Mouse (Mus musculus): Measurements from ENCODE around the gene Crb1. TPM values are rescaled to one million over a fixed set of nuclear protein-coding genes. Genes with fewer than 3 reads are reported as not detected.
A peak's percentile ranks its signal among the peaks of the same experiment; 100 is the strongest.

The Crb1 gene
- polyA plus RNA-seq, 1 experiment from 2014 or later = 3.5 TPM

GRCm38 (mm10) chr1:139206259-139206658 lies 170.6 kb downstream of the Crb1 start:
- H3K27ac ChIP-seq (replicated peaks) = no peak overlapping the region
- H3K4me3 ChIP-seq = no peak overlapping the region
- 84% methylated on average over 4 of the region's 4 CpGs for WGBS
- no peak for ATAC-seq (ENCODE audit: low FRiP score, low read depth)
- H3K4me1 ChIP-seq = peaks cover 15% of the 10 kb centered on the region
- H3K36me3 ChIP-seq = no peaks in the 10 kb centered on the region
- H3K9me3 ChIP-seq = no peaks in the 10 kb centered on the region
- no peaks in the 10 kb centered on the region for H3K27me3 ChIP-seq
- H3K4me2 ChIP-seq (replicated peaks) = no peak overlapping the region
- H3K9ac ChIP-seq (replicated peaks) = no peak overlapping the region

DNA sequence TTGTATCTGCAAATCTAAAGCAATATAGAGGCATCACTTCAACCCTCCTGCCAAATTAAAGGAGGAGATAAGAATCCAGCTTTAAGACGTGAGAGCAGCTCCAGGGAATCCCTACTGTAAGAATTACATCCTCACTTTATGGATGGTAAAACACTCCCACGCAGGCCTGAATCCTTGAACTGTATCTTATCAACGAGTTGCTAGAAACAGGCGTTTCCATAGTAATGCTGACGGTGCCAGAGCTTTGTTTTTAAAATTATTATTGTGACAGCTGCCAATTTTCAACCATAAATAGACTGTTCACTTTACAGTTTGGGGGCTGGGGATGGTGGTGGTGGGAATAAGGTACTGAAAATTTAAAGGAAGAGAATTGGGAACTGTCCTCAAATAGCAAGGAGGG lies 173.9 kb downstream of the Crb1 start:
- ATAC-seq (ENCODE audit: low FRiP score, low read depth) = no peak
- no peak overlapping the region for H3K4me2 ChIP-seq (replicated peaks)
- WGBS = 76% methylated on average over 5 of the region's 5 CpGs
- no peaks in the 10 kb centered on the region for H3K4me1 ChIP-seq
- no peaks in the 10 kb centered on the region for H3K9me3 ChIP-seq
- H3K9ac ChIP-seq (replicated peaks) = no peak overlapping the region
- H3K27ac ChIP-seq (replicated peaks) = no peak overlapping the region
- H3K27me3 ChIP-seq = no peaks in the 10 kb centered on the region
- H3K36me3 ChIP-seq = no peaks in the 10 kb centered on the region
- H3K4me3 ChIP-seq = no peak overlapping the region

GRCm38 (mm10) chr1:139194428-139195028 lies 182.4 kb downstream of the Crb1 start:
- 6% methylated on average over 5 of the region's 5 CpGs for WGBS
- peaks cover 12% of the 10 kb centered on the region for H3K4me1 ChIP-seq
- no peak overlapping the region for H3K4me2 ChIP-seq (replicated peaks)
- H3K9me3 ChIP-seq = no peaks in the 10 kb centered on the region
- H3K36me3 ChIP-seq = no peaks in the 10 kb centered on the region
- no peaks in the 10 kb centered on the region for H3K27me3 ChIP-seq
- H3K4me3 ChIP-seq = no peak overlapping the region
- peak; percentile 38; the same call in 1 of the 2 replicates for ATAC-seq (ENCODE audit: low FRiP score, low read depth)
- no peak overlapping the region for H3K9ac ChIP-seq (replicated peaks)
- no peak overlapping the region for H3K27ac ChIP-seq (replicated peaks)

GRCm38 (mm10) chr1:139194011-139194410 lies 182.9 kb downstream of the Crb1 start:
- H3K36me3 ChIP-seq = no peaks in the 10 kb centered on the region
- no peak overlapping the region for H3K4me3 ChIP-seq
- no peak overlapping the region for H3K4me2 ChIP-seq (replicated peaks)
- H3K9ac ChIP-seq (replicated peaks) = no peak overlapping the region
- 43% methylated on average over 2 of the region's 2 CpGs for WGBS
- H3K27me3 ChIP-seq = no peaks in the 10 kb centered on the region
- no peaks in the 10 kb centered on the region for H3K9me3 ChIP-seq
- H3K4me1 ChIP-seq = peaks cover 12% of the 10 kb centered on the region
- peak; percentile 65; the same call in 1 of the 2 replicates for ATAC-seq (ENCODE audit: low FRiP score, low read depth)
- no peak overlapping the region for H3K27ac ChIP-seq (replicated peaks)

- Histone ChIP-seq H3K9me3 (no peaks in the 10 kb centered on the region), H3K4me1 (peaks cover 12% of the 10 kb centered on the region), H3K27ac (replicated peaks) (no peak overlapping the region), H3K4me2 (replicated peaks) (no peak overlapping the region), H3K9ac (replicated peaks) (no peak overlapping the region), H3K27me3 (no peaks in the 10 kb centered on the region), H3K4me3 (no peak overlapping the region), H3K36me3 (no peaks in the 10 kb centered on the region)
- 82% methylated on average over 3 of the region's 3 CpGs for WGBS
- ATAC-seq (ENCODE audit: low FRiP score, low read depth) = no peak
Observed at GRCm38 (mm10) chr1:139192635-139193034, 184.3 kb downstream of the Crb1 start.

DNA sequence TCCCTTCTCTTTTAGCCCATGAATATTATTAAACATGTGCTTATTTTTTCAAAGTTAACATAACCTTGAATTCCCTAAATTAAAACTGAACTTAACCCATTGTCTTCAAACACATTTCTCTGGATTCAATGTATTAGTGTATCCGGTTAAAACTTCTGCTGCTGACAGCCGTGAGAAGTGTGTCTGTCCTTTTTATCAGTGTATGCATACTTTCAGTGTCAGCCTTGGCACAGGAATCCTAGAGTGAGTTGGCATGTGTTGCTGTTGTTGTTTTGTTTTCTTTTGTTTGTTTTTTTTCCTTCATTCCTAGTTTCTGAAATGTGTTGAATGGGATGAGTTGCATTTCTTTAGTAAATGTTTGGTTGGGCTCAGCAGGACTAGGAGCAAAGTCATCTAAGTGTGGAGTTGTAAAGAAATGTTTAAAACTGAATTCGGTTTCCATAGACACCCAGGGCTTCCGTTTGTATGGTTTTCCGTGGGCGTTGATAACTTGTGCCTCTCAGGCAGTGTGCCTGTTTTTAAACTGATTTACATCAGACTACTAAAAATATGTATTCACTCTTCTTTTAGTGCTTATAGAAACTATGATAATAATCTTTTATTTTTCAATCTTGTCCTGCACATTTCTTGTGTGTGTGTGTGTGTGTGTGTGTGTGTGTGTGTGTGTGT lies 196.3 kb downstream of the Crb1 start:
- 76% methylated on average over 6 of the region's 6 CpGs for WGBS
- no peak for ATAC-seq (ENCODE audit: low FRiP score, low read depth)
- Histone ChIP-seq H3K27ac (replicated peaks) (no peak overlapping the region), H3K4me2 (replicated peaks) (no peak overlapping the region), H3K9ac (replicated peaks) (no peak overlapping the region), H3K4me1 (no peaks in the 10 kb centered on the region), H3K27me3 (no peaks in the 10 kb centered on the region), H3K36me3 (no peaks in the 10 kb centered on the region), H3K9me3 (no peaks in the 10 kb centered on the region), H3K4me3 (no peak overlapping the region)

DNA sequence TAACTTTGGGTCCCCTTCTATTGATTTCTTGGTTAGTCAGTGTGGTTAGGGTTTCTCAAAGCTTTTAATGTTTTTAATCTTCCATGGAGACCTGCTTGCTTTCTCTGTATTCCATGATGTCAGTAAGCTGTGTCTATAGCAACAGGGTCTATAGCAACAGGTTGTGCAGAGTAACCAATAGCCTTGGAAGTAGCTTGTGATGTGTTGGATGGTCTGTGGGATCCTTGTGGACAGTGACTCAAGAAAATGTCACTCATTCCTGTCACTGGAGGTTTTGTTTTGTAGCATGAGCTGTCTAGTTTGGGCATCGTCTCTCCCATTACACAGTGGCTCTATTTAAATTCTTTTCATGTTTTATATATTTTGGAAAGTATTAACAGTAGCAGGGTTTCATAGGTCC lies 197.2 kb downstream of the Crb1 start:
- Histone ChIP-seq H3K4me1 (no peaks in the 10 kb centered on the region), H3K27ac (replicated peaks) (no peak overlapping the region), H3K4me3 (no peak overlapping the region), H3K4me2 (replicated peaks) (no peak overlapping the region), H3K27me3 (no peaks in the 10 kb centered on the region), H3K9ac (replicated peaks) (no peak overlapping the region), H3K36me3 (no peaks in the 10 kb centered on the region), H3K9me3 (no peaks in the 10 kb centered on the region)
- no peak for ATAC-seq (ENCODE audit: low FRiP score, low read depth)
- WGBS = 72% methylated on average over 1 of the region's 1 CpGs

GRCm38 (mm10) chr1:139174058-139174832 lies 202.7 kb downstream of the Crb1 start:
- WGBS = 90% methylated on average over 3 of the region's 3 CpGs
- Histone ChIP-seq H3K4me2 (replicated peaks) (no peak overlapping the region), H3K9ac (replicated peaks) (no peak overlapping the region), H3K36me3 (peaks cover 7% of the 10 kb centered on the region; the same call in 1 of the 2 replicates), H3K27me3 (no peaks in the 10 kb centered on the region), H3K27ac (replicated peaks) (no peak overlapping the region), H3K4me3 (no peak overlapping the region), H3K9me3 (no peaks in the 10 kb centered on the region), H3K4me1 (no peaks in the 10 kb centered on the region)
- no peak for ATAC-seq (ENCODE audit: low FRiP score, low read depth)

DNA sequence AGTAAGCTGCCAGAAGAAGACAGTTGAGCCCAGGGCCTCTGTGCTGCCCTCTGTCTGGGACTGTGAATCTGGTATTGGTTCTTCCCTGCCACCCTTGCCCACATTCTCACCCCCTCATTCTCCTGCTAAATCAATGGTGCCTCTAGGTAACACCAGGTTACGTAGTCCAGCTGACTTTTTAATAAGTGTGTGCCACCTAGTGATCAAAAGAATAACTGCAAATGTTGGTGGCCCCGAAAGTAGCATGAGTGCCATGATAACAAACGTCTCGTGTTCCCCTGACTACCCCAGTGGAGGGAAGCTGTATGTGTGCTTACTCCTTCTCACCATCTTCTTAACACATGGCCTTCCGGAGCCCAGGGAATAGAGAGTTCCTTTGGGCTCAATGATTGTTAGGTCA lies 214.1 kb downstream of the Crb1 start:
- no peak overlapping the region for H3K9ac ChIP-seq (replicated peaks)
- no peaks in the 10 kb centered on the region for H3K4me1 ChIP-seq
- no peak overlapping the region for H3K4me2 ChIP-seq (replicated peaks)
- H3K9me3 ChIP-seq = no peaks in the 10 kb centered on the region
- no peak overlapping the region for H3K27ac ChIP-seq (replicated peaks)
- no peak overlapping the region for H3K4me3 ChIP-seq
- peak; percentile 45; the same call in 1 of the 2 replicates for ATAC-seq (ENCODE audit: low FRiP score, low read depth)
- 42% methylated on average over 5 of the region's 5 CpGs for WGBS
- H3K36me3 ChIP-seq = no peaks in the 10 kb centered on the region
- H3K27me3 ChIP-seq = no peaks in the 10 kb centered on the region

DNA sequence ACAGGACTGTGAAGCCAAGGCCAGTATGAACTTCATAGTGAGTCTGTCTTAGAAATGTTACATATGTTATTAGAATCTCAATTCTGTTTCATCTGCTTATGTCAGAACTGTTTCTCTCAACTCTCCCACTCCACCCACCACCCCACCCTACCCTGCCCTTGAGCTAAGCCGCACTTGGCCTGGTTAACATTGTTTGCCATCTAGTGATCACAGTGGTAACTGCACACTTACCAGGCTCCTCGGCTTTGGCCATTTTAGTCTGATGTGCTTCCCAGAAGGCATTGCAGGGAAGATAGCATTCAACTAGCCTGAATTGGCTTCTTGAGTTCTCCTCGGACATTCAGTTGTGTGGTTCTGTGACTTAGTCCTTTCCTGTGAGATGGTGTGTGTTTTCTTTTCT lies 215.3 kb downstream of the Crb1 start:
- Histone ChIP-seq H3K9ac (replicated peaks) (no peak overlapping the region), H3K9me3 (no peaks in the 10 kb centered on the region), H3K4me1 (no peaks in the 10 kb centered on the region), H3K36me3 (no peaks in the 10 kb centered on the region), H3K4me3 (no peak overlapping the region), H3K4me2 (replicated peaks) (no peak overlapping the region), H3K27me3 (no peaks in the 10 kb centered on the region), H3K27ac (replicated peaks) (no peak overlapping the region)
- ATAC-seq (ENCODE audit: low FRiP score, low read depth) = 0 out of 2 replicates have a peak, but pooled peaks have one; percentile 39
- WGBS = 52% methylated on average over 3 of the region's 3 CpGs

DNA sequence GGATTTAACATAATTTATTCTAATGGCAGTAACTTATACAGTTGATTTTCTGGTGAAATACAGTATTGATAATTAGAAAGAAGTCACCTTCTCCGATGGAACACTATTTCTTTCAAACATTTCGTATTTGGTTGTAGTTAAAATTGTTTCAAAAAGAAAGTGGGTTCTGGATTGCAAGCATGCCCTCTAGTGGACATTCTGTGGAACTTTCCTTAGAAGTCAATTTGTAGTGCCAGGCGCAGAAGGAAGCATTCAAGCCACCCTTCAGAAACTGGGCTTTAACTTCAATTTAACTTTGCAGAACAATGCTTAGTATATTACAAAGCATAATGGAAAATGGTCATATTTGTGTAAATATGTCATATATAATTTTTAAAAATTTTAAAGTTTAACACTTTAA lies 220.5 kb downstream of the Crb1 start:
- H3K9me3 ChIP-seq = no peaks in the 10 kb centered on the region
- H3K4me1 ChIP-seq = peaks cover 8% of the 10 kb centered on the region
- no peak overlapping the region for H3K9ac ChIP-seq (replicated peaks)
- ATAC-seq (ENCODE audit: low FRiP score, low read depth) = no peak
- H3K36me3 ChIP-seq = no peaks in the 10 kb centered on the region
- H3K27ac ChIP-seq (replicated peaks) = no peak overlapping the region
- no peaks in the 10 kb centered on the region for H3K27me3 ChIP-seq
- no peak overlapping the region for H3K4me3 ChIP-seq
- WGBS = 20% methylated on average over 3 of the region's 3 CpGs
- H3K4me2 ChIP-seq (replicated peaks) = no peak overlapping the region

GRCm38 (mm10) chr1:139153493-139153892 lies 223.4 kb downstream of the Crb1 start:
- H3K9ac ChIP-seq (replicated peaks) = no peak overlapping the region
- 0 out of 2 replicates have a peak overlapping the region, but pooled peaks have one; percentile 9 for H3K4me2 ChIP-seq (replicated peaks)
- no peaks in the 10 kb centered on the region for H3K36me3 ChIP-seq
- H3K4me3 ChIP-seq = no peak overlapping the region
- H3K27ac ChIP-seq (replicated peaks) = peak overlapping the region; percentile 81
- H3K9me3 ChIP-seq = no peaks in the 10 kb centered on the region
- 22% methylated on average over 6 of the region's 6 CpGs for WGBS
- no peaks in the 10 kb centered on the region for H3K27me3 ChIP-seq
- H3K4me1 ChIP-seq = peaks cover 8% of the 10 kb centered on the region
- peak; percentile 81 for ATAC-seq (ENCODE audit: low FRiP score, low read depth)
